ENCODE assay signal across 6 mouse cellular contexts in genomic region chr12:115923999-115924398, GRCm38 (mm10).
DNase-seq lines count a peak whose midpoint lies in the region; ATAC-seq and TF ChIP-seq lines count a peak whose summit lies in the region.
"Not testable (repeated sequence)": the region's sequence is repeated elsewhere in the genome, so short reads cannot be mapped to it uniquely, and the experiment has no call there.

No protein-coding gene starts in this region.

- H3K79me2 ChIP-seq in CH12.LX (replicated peaks; ENCODE audit: control insufficient read depth, extremely low read depth, insufficient read depth, poor library complexity, severe bottlenecking), result not testable (repeated sequence)

- in situ Hi-C loops in CH12.LX (cut with MboI; ENCODE audit: low pct_ligation_motif_present, low pct_unique_long_range_greater_than_20kb, low sequenced_read_pairs), result not testable (repeated sequence)

- dilution Hi-C loops in CH12.LX (cut with MboI; ENCODE audit: extremely low pct_ligation_motif_present, extremely low pct_unique_long_range_greater_than_20kb, low sequenced_read_pairs), result not testable (repeated sequence)

- H3K36me3 ChIP-seq in CH12.LX (replicated peaks in 1 of 2; ENCODE audit: control insufficient read depth in 1 of 2, insufficient read depth in 1 of 2, low read length in 1 of 2); liver, postnatal 0 days (replicated peaks; ENCODE audit: insufficient read depth, low read length): not testable (repeated sequence)

- TF ChIP-seq POLR2A in CH12.LX (IDR thresholded peaks at IDR 0.05; ENCODE audit: low read depth, low read length); bone marrow, adult 2 months (IDR thresholded peaks at IDR 0.05; ENCODE audit: borderline replicate concordance, control insufficient read depth, low read depth, low read length): not testable (repeated sequence)

- DNase-seq in CH12.LX (ENCODE audit: extremely low read depth); liver, postnatal 0 days: not testable (repeated sequence)
- peak; percentile 16 for DNase-seq in induced T-regulatory cell, adult 2 months (ENCODE audit: low read depth)
- DNase-seq in thymus, postnatal 0 days (ENCODE audit: low spot score), result peak; percentile 5

- H3K4me2 ChIP-seq in CH12.LX (ENCODE audit: insufficient read depth, low read depth, poor library complexity, severe bottlenecking); liver, postnatal 0 days (ENCODE audit: low read depth, low read length): not testable (repeated sequence)

- not testable (repeated sequence) for H3K4me3 ChIP-seq in CH12.LX (replicated peaks in 1 of 3; ENCODE audit: low read depth in 2 of 3, low read length in 2 of 3, poor library complexity in 1 of 3); bone marrow, adult 2 months (replicated peaks; ENCODE audit: control insufficient read depth, low read depth, low read length); liver, postnatal 0 days (ENCODE audit: low read depth, low read length)

- H3K9ac ChIP-seq in CH12.LX (ENCODE audit: insufficient read depth, low read depth); liver, postnatal 0 days (replicated peaks): not testable (repeated sequence)

- TF ChIP-seq CTCF in CH12.LX (conservative IDR thresholded peaks at IDR 0.05 in 1 of 2, IDR thresholded peaks at IDR 0.05 in 1 of 2; ENCODE audit: low read depth in 2 of 2, low read length in 2 of 2), result peak; percentile 16 to 38; a peak in 3 of 4 replicates
- TF ChIP-seq CTCF in bone marrow, adult 2 months (IDR thresholded peaks at IDR 0.05; ENCODE audit: control insufficient read depth, insufficient read depth, low read length), result peak; percentile 40
- TF ChIP-seq CTCF in liver, postnatal 0 days (IDR thresholded peaks at IDR 0.05; ENCODE audit: low read depth), result peak; percentile 41

- not testable (repeated sequence) for TF ChIP-seq EP300 in CH12.LX (IDR thresholded peaks at IDR 0.05; ENCODE audit: low read length); liver, postnatal 0 days (IDR thresholded peaks at IDR 0.05; ENCODE audit: low read depth)

- not testable (repeated sequence) for H3K9me3 ChIP-seq in CH12.LX (replicated peaks; ENCODE audit: low read length); liver, postnatal 0 days (ENCODE audit: low read length)

- not testable (repeated sequence) for H3K4me1 ChIP-seq in CH12.LX (ENCODE audit: control insufficient read depth in 1 of 2, insufficient read depth in 2 of 2); bone marrow, adult 2 months (ENCODE audit: control insufficient read depth, insufficient read depth, low read length); liver, postnatal 0 days (ENCODE audit: insufficient read depth)

- ATAC-seq in liver, postnatal 0 days, result not testable (repeated sequence)
- peak; percentile 61; the same call in 1 of the 2 replicates for ATAC-seq in monocyte, adult 5-6 weeks (replicated peaks; ENCODE audit: insufficient number of reproducible peaks, low FRiP score, low TSS enrichment, poor library complexity, severe bottlenecking)

- not testable (repeated sequence) for TF ChIP-seq RAD21 in CH12.LX (IDR thresholded peaks at IDR 0.05; ENCODE audit: low read depth, low read length)

- H3K27ac ChIP-seq in CH12.LX (ENCODE audit: insufficient read depth, low read depth); bone marrow, adult 2 months (ENCODE audit: control insufficient read depth, insufficient read depth, low read depth, low read length, poor library complexity); liver, postnatal 0 days (ENCODE audit: low read depth): not testable (repeated sequence)

- not testable (repeated sequence) for H3K27me3 ChIP-seq in CH12.LX (replicated peaks); liver, postnatal 0 days (ENCODE audit: insufficient read depth, low read length)
